Mouse (Mus musculus): ENCODE measurements around the gene Piwil1.

The Piwil1 gene

GRCm38 (mm10) chr5:128702224-128702623, at the start of gene Piwil1:
TSS of gene Piwil1 (plus strand) at chr5:128702524.
- DNase-seq, result no peak

- no peak for DNase-seq
Observed at GRCm38 (mm10) chr5:128656496-128657135, 45.7 kb upstream of the Piwil1 start.

- no peak for DNase-seq
Observed at GRCm38 (mm10) chr5:128660101-128660500, 42.2 kb upstream of the Piwil1 start.

GRCm38 (mm10) chr5:128662881-128663280, 39.4 kb upstream of the Piwil1 start:
- DNase-seq, result no peak

- DNase-seq, result no peak
Observed at GRCm38 (mm10) chr5:128663976-128664375, 38.3 kb upstream of the Piwil1 start.

- DNase-seq, result peak; percentile 33 to 34
Observed at GRCm38 (mm10) chr5:128665045-128665444, 37.3 kb upstream of the Piwil1 start.

- DNase-seq, result no peak
Observed at GRCm38 (mm10) chr5:128667303-128667702, 35.0 kb upstream of the Piwil1 start.

- DNase-seq, result no peak
Observed at GRCm38 (mm10) chr5:128674124-128674523, 28.2 kb upstream of the Piwil1 start.

GRCm38 (mm10) chr5:128677373-128677772, 25.0 kb upstream of the Piwil1 start:
- no peak for DNase-seq

GRCm38 (mm10) chr5:128677861-128678260, 24.5 kb upstream of the Piwil1 start:
- no peak for DNase-seq

GRCm38 (mm10) chr5:128681456-128681855, 20.9 kb upstream of the Piwil1 start:
- DNase-seq, result peak; percentile 50 to 53

- peak; percentile 21 to 28 for DNase-seq
Observed at GRCm38 (mm10) chr5:128684192-128684591, 18.1 kb upstream of the Piwil1 start.

- DNase-seq, result peak in 1 of 2 experiments; percentile 21
Observed at GRCm38 (mm10) chr5:128684621-128685020, 17.7 kb upstream of the Piwil1 start.

- no peak for DNase-seq
Observed at GRCm38 (mm10) chr5:128687139-128687538, 15.2 kb upstream of the Piwil1 start.

GRCm38 (mm10) chr5:128694107-128694506, 8.2 kb upstream of the Piwil1 start:
- DNase-seq, result no peak

- DNase-seq, result no peak
Observed at GRCm38 (mm10) chr5:128694611-128695325, 7.6 kb upstream of the Piwil1 start.

GRCm38 (mm10) chr5:128696824-128697223, 5.5 kb upstream of the Piwil1 start:
- no peak for DNase-seq

GRCm38 (mm10) chr5:128700716-128701115, 1.6 kb upstream of the Piwil1 start:
- no peak for DNase-seq

- no peak for DNase-seq
Observed at GRCm38 (mm10) chr5:128703688-128704087, 1.4 kb downstream of the Piwil1 start.

- DNase-seq, result peak; percentile 34 to 61
Observed at GRCm38 (mm10) chr5:128704134-128704904, 2.0 kb downstream of the Piwil1 start.

- no peak for DNase-seq
Observed at GRCm38 (mm10) chr5:128706467-128706866, 4.1 kb downstream of the Piwil1 start.

- DNase-seq, result no peak
Observed at GRCm38 (mm10) chr5:128707271-128707670, 4.9 kb downstream of the Piwil1 start.

- no peak for DNase-seq
Observed at GRCm38 (mm10) chr5:128708929-128709328, 6.6 kb downstream of the Piwil1 start.

- no peak for DNase-seq
Observed at GRCm38 (mm10) chr5:128710596-128710995, 8.3 kb downstream of the Piwil1 start.
